Mouse (Mus musculus): ENCODE data around the gene Slc4a3. TPM values are rescaled to one million over a fixed set of nuclear protein-coding genes. Genes with fewer than 3 reads are reported as not detected.
A peak's percentile ranks its signal among the peaks of the same experiment; 100 is the strongest.

Gene Slc4a3
- polyA plus RNA-seq, 1 experiment from 2014 or later = 22.4 TPM

DNA sequence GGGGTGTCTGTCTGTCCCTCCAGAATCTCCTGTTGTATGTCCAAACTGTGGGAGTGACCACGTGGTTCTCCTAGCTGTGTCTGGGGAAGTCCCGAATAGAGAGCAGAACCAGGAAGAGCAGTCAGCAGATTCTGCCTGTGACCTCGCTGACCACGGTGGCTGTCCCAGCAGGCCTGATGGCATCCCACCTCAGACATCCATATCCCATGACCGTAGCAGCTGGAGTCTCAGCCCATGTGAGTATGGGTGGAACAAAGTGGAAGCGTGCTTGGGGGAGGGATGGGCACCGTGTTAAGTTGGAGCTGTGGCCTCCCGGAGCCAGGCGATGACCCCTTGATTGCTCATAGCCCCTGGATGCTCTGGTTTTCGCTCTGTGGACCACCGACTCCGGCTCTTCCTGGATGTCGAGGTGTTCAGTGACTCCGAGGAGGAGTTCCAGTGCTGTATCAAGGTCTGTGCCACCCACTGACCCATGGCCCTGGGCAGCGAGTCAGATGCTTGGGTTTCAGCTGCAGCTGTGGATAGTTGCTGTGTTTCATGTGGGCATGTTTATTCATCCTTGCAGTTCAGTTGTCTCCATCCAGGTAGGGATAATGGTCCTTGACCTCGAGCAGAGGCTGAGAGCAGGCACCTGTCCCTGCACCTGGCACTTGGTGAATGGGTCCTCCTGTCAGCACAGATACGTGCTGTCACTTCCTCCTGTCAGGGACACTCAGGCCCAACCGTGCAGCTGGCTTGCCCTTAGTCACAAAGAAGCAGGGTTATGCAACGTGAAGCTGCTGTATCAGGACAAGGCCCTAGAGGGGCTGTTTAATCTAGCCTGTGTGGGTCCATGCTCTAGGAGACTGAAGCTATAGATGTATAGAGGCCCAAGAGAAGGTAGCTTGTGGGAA lies 13.5 kb upstream of the Slc4a3 start:
- H3K4me1 ChIP-seq = no peaks in the 10 kb centered on the region
- H3K9me3 ChIP-seq = no peaks in the 10 kb centered on the region
- no peak for ATAC-seq (ENCODE audit: low FRiP score)
- no peak overlapping the region for H3K4me3 ChIP-seq (replicated peaks)
- no peaks in the 10 kb centered on the region for H3K27me3 ChIP-seq
- H3K9ac ChIP-seq = no peak overlapping the region
- H3K4me2 ChIP-seq = no peak overlapping the region
- H3K27ac ChIP-seq = no peak overlapping the region
- WGBS = 90% methylated on average over 19 of the region's 19 CpGs
- H3K36me3 ChIP-seq (replicated peaks) = peaks cover 71% of the 10 kb centered on the region

DNA sequence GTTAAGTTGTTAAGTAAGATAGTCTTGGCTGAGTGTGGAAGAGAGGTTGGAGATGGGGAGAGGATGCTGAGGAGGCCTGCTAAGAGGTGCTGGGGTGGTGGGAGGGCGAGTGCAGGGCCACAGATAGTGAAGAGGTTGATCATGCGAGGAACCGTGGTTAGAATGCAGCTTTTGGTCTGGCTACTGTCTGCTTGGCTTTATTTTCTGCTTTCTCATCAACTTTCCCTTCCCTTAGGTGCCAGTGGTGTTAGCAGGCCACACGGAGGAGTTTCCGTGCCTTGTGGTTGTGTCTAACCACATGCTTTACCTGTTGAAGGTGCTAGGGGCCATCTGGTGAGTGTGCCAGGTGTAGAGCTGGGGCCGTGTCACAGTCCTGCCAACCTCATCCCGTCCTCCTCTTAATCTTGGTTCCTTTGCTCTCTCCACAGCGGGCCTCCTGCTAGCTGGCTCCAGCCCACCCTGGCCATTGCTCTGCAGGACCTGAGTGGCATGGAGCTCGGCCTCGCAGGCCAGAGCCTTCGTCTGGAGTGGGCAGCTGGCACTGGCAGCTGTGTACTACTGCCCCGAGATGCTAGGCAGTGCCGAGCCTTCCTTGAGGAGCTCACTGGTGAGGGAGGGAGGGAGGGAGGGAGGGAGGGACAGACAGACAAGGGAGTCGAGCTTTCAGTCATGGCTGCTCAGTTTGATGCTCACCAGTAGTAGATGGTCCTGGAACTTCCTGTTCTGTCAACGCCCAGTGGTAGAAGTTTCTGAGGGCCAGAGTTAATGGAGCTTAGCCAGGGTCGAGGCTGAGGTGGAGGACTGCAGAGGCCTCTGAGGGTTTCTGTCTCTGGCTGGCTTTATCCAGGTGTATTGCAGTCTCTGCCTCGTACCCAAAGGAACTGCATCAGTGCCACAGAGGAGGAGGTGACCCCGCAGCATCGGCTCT lies 12.5 kb upstream of the Slc4a3 start:
- no peaks in the 10 kb centered on the region for H3K4me1 ChIP-seq
- no peak overlapping the region for H3K27ac ChIP-seq
- no peak for ATAC-seq (ENCODE audit: low FRiP score)
- no peaks in the 10 kb centered on the region for H3K27me3 ChIP-seq
- WGBS = 90% methylated on average over 19 of the region's 19 CpGs
- H3K36me3 ChIP-seq (replicated peaks) = peaks cover 66% of the 10 kb centered on the region
- no peak overlapping the region for H3K4me2 ChIP-seq
- no peaks in the 10 kb centered on the region for H3K9me3 ChIP-seq
- no peak overlapping the region for H3K4me3 ChIP-seq (replicated peaks)
- H3K9ac ChIP-seq = no peak overlapping the region

DNA sequence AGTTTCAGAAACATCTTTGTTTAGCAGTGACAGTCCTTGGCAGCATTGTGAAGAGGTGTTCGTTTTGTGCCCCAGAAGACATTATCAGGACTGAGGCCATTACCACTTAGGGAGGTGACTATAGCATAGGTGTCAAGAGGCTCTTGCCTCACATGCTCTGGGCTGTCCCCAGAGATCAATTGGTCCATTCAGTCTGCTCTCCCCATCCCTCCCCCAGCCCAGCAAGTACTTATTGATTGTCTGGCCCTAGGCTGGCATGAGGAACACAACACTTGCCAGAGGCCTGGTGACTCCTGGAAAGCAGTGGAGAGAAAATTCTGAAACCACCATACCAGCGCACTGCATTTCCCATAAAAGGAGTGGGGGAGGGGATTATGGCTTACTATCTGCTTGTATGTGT lies 8.5 kb upstream of the Slc4a3 start:
- no peak for ATAC-seq (ENCODE audit: low FRiP score)
- H3K9ac ChIP-seq = no peak overlapping the region
- WGBS = 88% methylated on average over 2 of the region's 2 CpGs
- H3K36me3 ChIP-seq (replicated peaks) = peaks cover 38% of the 10 kb centered on the region
- no peak overlapping the region for H3K4me3 ChIP-seq (replicated peaks)
- no peaks in the 10 kb centered on the region for H3K4me1 ChIP-seq
- H3K4me2 ChIP-seq = no peak overlapping the region
- H3K9me3 ChIP-seq = no peaks in the 10 kb centered on the region
- no peaks in the 10 kb centered on the region for H3K27me3 ChIP-seq
- H3K27ac ChIP-seq = no peak overlapping the region

DNA sequence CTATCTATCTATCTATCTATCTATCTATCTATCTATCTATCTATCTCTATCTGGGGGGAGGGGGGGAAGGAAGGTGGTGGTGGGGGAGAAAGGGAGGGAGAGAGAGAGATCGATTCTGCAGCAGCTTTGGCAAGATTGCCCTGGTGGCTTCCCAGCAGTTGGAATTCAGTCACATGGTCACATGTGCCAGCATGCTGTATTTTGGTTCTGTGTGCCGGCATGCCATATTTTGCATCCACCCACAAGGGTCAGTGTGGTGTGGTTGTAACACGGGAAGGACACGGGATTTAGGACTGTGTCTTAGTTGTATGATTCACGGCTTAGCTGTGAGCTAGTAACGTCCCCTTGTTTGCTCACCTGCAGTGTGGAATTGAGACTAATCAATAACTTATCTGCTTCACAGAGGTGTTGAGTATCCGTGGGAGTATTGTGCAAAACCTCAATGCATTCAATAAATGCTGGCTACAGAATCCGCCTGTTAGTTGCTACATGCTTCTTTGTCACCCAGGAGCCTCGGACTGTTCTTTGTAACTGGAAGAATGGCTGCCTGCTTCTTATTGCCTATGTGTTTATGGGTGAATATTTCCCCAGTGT lies 7.4 kb upstream of the Slc4a3 start:
- Histone ChIP-seq H3K36me3 (replicated peaks) (peaks cover 27% of the 10 kb centered on the region), H3K27ac (no peak overlapping the region), H3K4me1 (no peaks in the 10 kb centered on the region), H3K27me3 (no peaks in the 10 kb centered on the region), H3K9me3 (no peaks in the 10 kb centered on the region), H3K4me2 (no peak overlapping the region), H3K9ac (no peak overlapping the region), H3K4me3 (replicated peaks) (no peak overlapping the region)
- ATAC-seq (ENCODE audit: low FRiP score) = no peak
- WGBS = 80% methylated on average over 9 of the region's 9 CpGs

DNA sequence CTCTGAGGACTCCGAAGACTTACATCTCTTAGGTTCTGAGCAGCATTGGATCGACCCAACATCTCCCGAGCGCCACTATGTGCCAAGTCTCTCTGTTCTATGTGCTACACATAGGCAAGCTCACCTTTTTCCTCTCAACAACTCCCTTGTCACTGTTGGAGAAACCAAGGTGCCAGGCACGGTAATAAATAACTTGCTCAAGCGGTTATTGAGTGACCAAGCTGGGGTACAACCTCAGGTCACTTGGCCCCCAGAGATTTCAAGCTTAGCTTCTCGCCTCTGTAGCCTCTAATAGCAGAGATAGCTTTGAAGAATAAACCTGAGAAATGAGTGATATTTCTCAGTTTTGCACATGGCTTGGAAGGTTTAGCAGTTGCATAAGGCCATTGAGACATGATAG lies 4.6 kb upstream of the Slc4a3 start:
- peaks cover 7% of the 10 kb centered on the region for H3K4me1 ChIP-seq
- no peak overlapping the region for H3K4me3 ChIP-seq (replicated peaks)
- H3K27ac ChIP-seq = no peak overlapping the region
- WGBS = 92% methylated on average over 7 of the region's 7 CpGs
- H3K9ac ChIP-seq = no peak overlapping the region
- H3K36me3 ChIP-seq (replicated peaks) = peaks cover 2% of the 10 kb centered on the region
- H3K4me2 ChIP-seq = no peak overlapping the region
- H3K27me3 ChIP-seq = no peaks in the 10 kb centered on the region
- no peaks in the 10 kb centered on the region for H3K9me3 ChIP-seq
- no peak for ATAC-seq (ENCODE audit: low FRiP score)

DNA sequence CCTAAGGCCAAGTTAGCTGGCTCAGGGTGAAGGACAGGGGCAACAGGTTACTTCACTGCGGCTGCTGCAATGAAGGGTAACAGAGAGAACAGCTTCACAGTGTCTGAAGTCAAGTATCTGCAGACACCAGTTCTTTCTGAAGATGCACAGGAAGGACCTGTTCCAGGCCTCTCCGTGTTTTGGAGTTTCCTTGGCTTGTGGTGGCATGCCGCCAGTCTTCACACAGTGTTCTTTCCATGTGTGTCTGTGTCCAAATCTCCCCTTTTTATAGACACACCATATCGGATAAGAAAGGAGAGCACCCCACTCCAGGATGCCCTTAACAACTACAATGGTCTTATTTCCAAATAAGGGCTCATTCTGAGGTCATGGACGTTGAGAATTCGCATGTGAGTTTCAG lies 1.7 kb upstream of the Slc4a3 start:
- ATAC-seq (ENCODE audit: low FRiP score) = no peak
- peaks cover 10% of the 10 kb centered on the region; the same call in 1 of the 2 replicates for H3K36me3 ChIP-seq (replicated peaks)
- 92% methylated on average over 6 of the region's 6 CpGs for WGBS

DNA sequence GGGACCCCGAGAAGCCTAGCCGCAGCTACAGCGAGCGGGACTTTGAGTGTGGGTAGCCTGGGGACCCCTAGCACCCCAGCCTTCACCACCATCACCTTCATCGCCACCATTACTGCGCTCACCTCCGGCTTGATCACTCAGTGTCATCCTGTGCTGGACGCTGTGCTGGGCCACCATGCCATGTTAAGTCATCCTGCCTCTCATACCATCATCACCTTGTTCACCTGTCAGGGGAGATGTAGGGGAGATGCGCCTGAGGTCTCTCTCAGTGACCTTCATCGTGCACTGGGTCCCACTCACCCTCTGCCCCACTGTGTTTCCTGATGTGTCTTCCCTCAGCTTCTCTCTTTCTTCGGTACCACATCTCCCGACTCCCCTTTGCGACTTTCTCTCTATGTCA lies 1.3 kb downstream of the Slc4a3 start:
- no peak overlapping the region; the same call in 1 of the 2 replicates for H3K4me3 ChIP-seq (replicated peaks)
- H3K27ac ChIP-seq = no peak overlapping the region
- peak overlapping the region; percentile 73 for H3K4me2 ChIP-seq
- peaks cover 15% of the 10 kb centered on the region for H3K4me1 ChIP-seq
- H3K9me3 ChIP-seq = no peaks in the 10 kb centered on the region
- WGBS = 97% methylated on average over 13 of the region's 13 CpGs
- peaks cover 38% of the 10 kb centered on the region for H3K36me3 ChIP-seq (replicated peaks)
- no peak overlapping the region for H3K9ac ChIP-seq
- ATAC-seq (ENCODE audit: low FRiP score) = no peak
- H3K27me3 ChIP-seq = no peaks in the 10 kb centered on the region

More for the DNA sequence above, 1.7 kb upstream of the Slc4a3 start:
- no peak overlapping the region for H3K9ac ChIP-seq
- H3K4me2 ChIP-seq = no peak overlapping the region
- peaks cover 15% of the 10 kb centered on the region for H3K4me1 ChIP-seq
- no peak overlapping the region for H3K4me3 ChIP-seq (replicated peaks)
- H3K27ac ChIP-seq = no peak overlapping the region
- H3K27me3 ChIP-seq = no peaks in the 10 kb centered on the region
- H3K9me3 ChIP-seq = no peaks in the 10 kb centered on the region

DNA sequence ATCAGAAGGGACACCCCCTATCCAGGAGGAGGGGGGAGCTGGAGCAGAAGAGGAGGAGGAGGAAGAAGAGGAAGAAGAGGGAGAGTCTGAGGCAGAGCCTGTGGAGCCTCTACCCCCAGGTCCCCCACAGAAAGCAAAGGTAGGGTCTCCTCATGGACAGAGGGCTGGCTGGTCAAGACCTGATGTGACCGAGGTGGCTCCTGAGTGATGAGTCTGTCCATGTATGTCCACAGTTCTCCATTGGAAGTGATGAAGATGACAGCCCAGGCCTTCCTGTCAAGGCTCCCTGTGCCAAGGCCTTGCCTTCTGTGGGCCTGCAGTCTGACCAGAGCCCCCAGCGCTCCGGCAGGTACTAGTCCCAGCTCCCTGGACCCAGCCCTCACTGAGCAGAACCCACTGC lies 2.0 kb downstream of the Slc4a3 start:
- WGBS = 93% methylated on average over 3 of the region's 3 CpGs
- Histone ChIP-seq H3K4me3 (replicated peaks) (no peak overlapping the region), H3K36me3 (replicated peaks) (peaks cover 45% of the 10 kb centered on the region)

DNA sequence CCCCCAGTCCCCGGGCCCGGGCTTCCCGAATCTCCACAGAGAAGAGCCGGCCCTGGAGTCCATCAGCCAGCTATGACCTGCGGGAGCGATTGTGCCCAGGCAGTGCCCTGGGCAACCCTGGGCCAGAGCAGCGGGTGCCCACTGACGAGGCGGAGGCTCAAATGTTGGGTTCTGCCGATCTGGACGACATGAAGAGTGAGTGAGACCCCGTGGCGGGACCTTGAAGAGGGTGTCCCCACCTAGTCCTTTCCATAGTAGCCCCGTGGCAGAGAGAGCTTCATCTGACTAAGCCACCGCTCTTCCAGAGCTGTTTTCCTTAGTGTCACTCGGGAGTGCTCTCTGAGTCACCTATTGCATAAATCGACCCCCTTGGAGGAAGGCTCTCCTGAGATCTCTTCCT lies 2.8 kb downstream of the Slc4a3 start:
- no peak overlapping the region for H3K4me2 ChIP-seq
- H3K4me3 ChIP-seq (replicated peaks) = no peak overlapping the region
- H3K27me3 ChIP-seq = no peaks in the 10 kb centered on the region
- ATAC-seq (ENCODE audit: low FRiP score) = no peak
- no peak overlapping the region for H3K9ac ChIP-seq
- no peaks in the 10 kb centered on the region for H3K9me3 ChIP-seq
- WGBS = 91% methylated on average over 17 of the region's 17 CpGs
- H3K4me1 ChIP-seq = peaks cover 15% of the 10 kb centered on the region
- H3K36me3 ChIP-seq (replicated peaks) = peaks cover 53% of the 10 kb centered on the region
- no peak overlapping the region for H3K27ac ChIP-seq

More for the DNA sequence above, 2.0 kb downstream of the Slc4a3 start:
- H3K27ac ChIP-seq = no peak overlapping the region
- H3K9me3 ChIP-seq = no peaks in the 10 kb centered on the region
- ATAC-seq (ENCODE audit: low FRiP score) = no peak
- no peak overlapping the region for H3K9ac ChIP-seq
- H3K4me2 ChIP-seq = no peak overlapping the region
- peaks cover 15% of the 10 kb centered on the region for H3K4me1 ChIP-seq
- H3K27me3 ChIP-seq = no peaks in the 10 kb centered on the region

DNA sequence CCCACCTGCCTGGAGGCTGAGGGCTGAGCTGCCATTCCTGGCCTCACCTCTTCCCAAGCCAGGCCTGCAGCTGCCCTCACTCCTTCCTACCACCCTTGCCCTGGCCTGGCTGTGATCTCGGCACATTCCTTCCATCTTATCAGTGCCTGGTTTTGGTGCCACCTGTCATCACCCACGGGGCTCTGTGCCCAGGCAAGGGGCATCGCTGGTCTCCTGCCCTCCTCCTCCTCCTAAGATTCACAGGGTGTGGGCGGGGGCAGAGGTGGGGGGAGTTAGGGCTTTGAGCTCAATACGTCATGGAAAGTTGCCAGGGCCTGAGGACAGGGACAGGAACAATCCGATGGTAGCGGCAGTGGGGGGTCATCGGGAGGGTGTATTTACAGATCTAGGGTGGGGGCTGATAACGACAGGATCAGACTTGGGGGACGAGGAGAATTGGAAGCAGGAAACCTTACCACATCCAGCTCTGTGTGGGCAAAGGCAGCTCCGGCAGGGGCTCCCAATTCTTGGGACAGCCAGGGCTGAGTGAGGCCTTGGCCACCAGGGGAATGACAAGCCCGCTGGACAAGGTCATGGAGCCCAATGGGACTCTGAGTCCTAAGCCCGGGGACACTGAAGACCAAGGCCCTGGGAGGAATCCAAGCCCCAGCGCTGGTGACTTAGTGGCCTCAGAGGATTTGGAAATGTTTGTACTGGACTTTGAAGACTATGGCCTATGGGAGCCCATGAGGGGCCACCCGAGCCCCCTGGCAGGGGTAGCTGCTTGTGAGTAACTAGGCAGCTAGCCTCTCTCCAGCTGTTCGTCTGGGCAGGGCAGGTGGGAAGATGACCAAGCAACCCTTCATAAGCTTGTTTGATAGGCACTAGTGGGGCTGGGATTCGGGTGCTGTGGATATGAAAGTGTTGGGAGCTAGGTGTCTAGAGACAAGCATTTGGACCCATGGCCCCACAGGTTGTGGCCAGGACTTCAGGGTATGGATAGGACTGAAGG lies 3.5 kb downstream of the Slc4a3 start:
- no peak overlapping the region for H3K4me2 ChIP-seq
- no peaks in the 10 kb centered on the region for H3K27me3 ChIP-seq
- no peaks in the 10 kb centered on the region for H3K9me3 ChIP-seq
- H3K36me3 ChIP-seq (replicated peaks) = peaks cover 56% of the 10 kb centered on the region
- no peak overlapping the region for H3K27ac ChIP-seq
- no peak overlapping the region for H3K9ac ChIP-seq
- peaks cover 15% of the 10 kb centered on the region for H3K4me1 ChIP-seq
- 91% methylated on average over 17 of the region's 17 CpGs for WGBS
- ATAC-seq (ENCODE audit: low FRiP score) = no peak
- no peak overlapping the region for H3K4me3 ChIP-seq (replicated peaks)

DNA sequence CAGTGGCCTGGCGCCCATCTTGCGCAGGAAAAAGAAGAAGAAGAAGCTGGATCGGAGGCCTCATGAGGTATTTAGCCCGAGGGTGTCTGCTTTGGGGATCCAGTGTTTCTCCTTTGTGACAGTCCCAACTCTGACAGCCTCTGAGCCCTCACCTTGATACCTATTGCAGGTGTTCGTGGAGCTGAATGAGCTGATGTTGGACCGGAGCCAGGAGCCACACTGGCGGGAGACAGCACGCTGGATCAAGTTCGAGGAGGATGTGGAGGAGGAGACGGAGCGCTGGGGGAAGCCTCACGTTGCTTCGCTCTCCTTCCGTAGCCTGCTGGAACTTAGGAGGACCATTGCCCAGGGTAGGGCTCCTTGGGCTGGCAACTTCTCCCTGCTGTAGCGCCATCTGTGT lies 4.5 kb downstream of the Slc4a3 start:
- H3K9ac ChIP-seq = no peak overlapping the region
- H3K27me3 ChIP-seq = no peaks in the 10 kb centered on the region
- H3K4me3 ChIP-seq (replicated peaks) = no peak overlapping the region
- peaks cover 66% of the 10 kb centered on the region for H3K36me3 ChIP-seq (replicated peaks)
- 91% methylated on average over 15 of the region's 15 CpGs for WGBS
- no peak overlapping the region for H3K4me2 ChIP-seq
- H3K27ac ChIP-seq = no peak overlapping the region
- peaks cover 13% of the 10 kb centered on the region for H3K4me1 ChIP-seq
- no peaks in the 10 kb centered on the region for H3K9me3 ChIP-seq
- no peak for ATAC-seq (ENCODE audit: low FRiP score)

Data from forebrain, embryonic 12.5 days (tissue).